Mouse (Mus musculus): ENCODE results near the gene Frmd6. TPM values are rescaled to one million over a fixed set of nuclear protein-coding genes. Genes with fewer than 3 reads are reported as not detected.
A peak's percentile ranks its signal among the peaks of the same experiment; 100 is the strongest.

Gene Frmd6
- polyA plus RNA-seq, 1 experiment, result 8.1 TPM

DNA sequence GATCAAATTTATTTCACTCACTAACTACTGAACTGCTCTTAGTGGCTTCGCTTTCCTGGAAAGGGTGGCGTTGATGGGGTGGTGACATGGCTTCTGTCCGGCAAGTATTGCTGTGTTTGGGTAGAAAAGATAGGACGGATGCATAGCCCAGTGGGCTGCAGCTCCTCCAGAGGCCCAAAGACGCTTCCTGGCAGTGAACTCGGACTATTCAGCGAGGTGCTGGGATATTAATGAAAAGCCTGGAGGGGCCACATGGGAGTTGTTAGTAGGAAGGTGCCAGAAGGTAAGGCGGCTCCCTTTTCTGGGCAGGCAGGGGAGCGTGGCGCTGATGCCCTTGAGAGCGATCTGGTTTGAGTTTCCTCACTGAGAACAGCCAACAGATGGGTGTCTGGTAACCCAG is 82.3 kb downstream of the Frmd6 start:
- Histone ChIP-seq H3K27ac (ENCODE audit: insufficient read depth, low read depth, low read length) (no peak overlapping the region), H3K4me3 (ENCODE audit: insufficient read depth, low read length) (no peak overlapping the region), H3K4me1 (ENCODE audit: control insufficient read depth, insufficient read depth, low read length) (peaks cover 6% of the 10 kb centered on the region)
- no peak for TF ChIP-seq CTCF (IDR thresholded peaks at IDR 0.05; ENCODE audit: low read depth, low read length)

DNA sequence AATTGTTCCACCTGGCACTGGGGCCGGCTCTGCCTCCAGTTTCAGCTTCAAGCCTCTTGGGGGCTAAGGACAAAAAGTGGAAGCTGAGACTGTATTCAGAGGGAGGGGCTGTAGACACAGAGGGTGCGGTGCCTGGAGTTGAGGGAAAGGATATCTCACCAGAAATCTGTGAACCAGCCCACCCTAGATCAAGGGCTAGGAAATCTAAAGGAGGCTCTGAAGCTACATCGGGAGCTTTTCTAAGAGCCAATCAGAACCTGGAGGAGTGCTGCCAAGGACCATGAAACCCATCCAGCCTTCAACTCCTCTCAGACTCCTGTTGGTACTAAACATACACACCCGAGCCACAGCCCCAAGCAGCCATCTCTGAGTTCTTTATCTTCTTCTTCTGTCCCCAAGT is 82.8 kb downstream of the Frmd6 start:
- Histone ChIP-seq H3K4me3 (ENCODE audit: insufficient read depth, low read length) (no peak overlapping the region), H3K4me1 (ENCODE audit: control insufficient read depth, insufficient read depth, low read length) (peaks cover 6% of the 10 kb centered on the region), H3K27ac (ENCODE audit: insufficient read depth, low read depth, low read length) (no peak overlapping the region)
- no peak for TF ChIP-seq CTCF (IDR thresholded peaks at IDR 0.05; ENCODE audit: low read depth, low read length)
- TF ChIP-seq POLR2A (IDR thresholded peaks at IDR 0.05; ENCODE audit: borderline replicate concordance, low read depth, low read length), result no peak

- Histone ChIP-seq H3K27ac (ENCODE audit: insufficient read depth, low read depth, low read length) (no peak overlapping the region), H3K4me3 (ENCODE audit: insufficient read depth, low read length) (no peak overlapping the region), H3K4me1 (ENCODE audit: control insufficient read depth, insufficient read depth, low read length) (peaks cover 12% of the 10 kb centered on the region)
- TF ChIP-seq POLR2A (IDR thresholded peaks at IDR 0.05; ENCODE audit: borderline replicate concordance, low read depth, low read length) (no peak), CTCF (IDR thresholded peaks at IDR 0.05; ENCODE audit: low read depth, low read length) (peak; percentile 80)
Observed at GRCm38 (mm10) chr12:70910241-70910720, 85.0 kb downstream of the Frmd6 start.

DNA sequence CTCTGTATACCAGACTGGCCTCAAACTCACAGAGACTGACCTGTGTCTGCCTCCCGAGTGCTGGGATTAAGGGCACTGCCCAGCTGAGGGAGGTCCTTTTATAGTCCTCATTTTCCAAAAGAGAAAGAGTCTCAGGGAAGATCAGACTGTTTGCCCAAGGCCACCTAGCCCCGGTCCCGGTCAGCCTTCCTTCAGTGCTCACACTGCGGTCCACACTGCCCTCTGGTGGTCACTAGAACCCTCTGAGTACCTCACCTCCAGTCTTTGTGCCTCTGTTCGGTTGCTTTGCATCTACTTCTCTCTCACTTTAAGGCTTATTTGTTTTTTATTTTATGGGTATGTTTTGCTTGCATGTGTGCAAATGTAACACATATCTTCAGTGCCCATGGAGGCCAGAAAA is 85.7 kb downstream of the Frmd6 start:
- Histone ChIP-seq H3K27ac (ENCODE audit: insufficient read depth, low read depth, low read length) (no peak overlapping the region), H3K4me3 (ENCODE audit: insufficient read depth, low read length) (no peak overlapping the region), H3K4me1 (ENCODE audit: control insufficient read depth, insufficient read depth, low read length) (peaks cover 12% of the 10 kb centered on the region)
- TF ChIP-seq POLR2A (IDR thresholded peaks at IDR 0.05; ENCODE audit: borderline replicate concordance, low read depth, low read length) (no peak), CTCF (IDR thresholded peaks at IDR 0.05; ENCODE audit: low read depth, low read length) (peak; percentile 72)

DNA sequence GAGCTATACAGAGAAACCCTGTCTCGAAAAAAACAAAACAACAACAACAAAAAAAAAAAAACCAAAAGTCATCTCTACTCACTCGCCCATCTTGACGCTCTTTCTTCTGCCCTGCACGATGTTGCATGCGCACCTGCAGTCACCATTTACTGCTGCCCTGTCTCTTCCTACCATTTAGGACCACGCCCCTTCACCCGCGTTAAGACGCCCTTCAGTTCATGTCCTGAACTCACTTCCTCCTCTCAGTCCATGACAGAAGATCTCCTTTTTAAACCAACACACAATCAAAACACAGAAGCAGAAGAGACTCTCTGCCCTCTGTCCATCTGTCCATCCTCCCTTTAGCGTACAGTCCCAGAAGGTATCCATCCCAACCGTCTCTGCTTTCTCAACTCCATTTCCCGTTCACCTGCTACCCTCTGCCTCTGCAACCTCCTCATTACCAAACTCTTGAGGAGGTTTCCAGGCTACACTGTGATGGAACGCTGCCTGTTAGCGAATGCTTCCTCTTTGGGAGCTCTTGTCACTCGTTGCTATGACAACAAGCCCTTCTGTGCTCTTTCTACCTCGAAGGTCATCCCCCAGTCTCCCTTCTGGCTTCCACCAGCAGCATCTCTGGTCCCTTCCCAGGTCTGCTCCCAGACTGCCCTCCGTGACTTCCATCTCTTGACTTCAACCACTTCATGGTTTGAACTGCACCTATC is 86.5 kb downstream of the Frmd6 start:
- H3K27ac ChIP-seq (ENCODE audit: insufficient read depth, low read depth, low read length), result no peak overlapping the region

GRCm38 (mm10) chr12:70913429-70913828 is 88.1 kb downstream of the Frmd6 start:
- no peak overlapping the region for H3K27ac ChIP-seq (ENCODE audit: insufficient read depth, low read depth, low read length)
- H3K4me1 ChIP-seq (ENCODE audit: control insufficient read depth, insufficient read depth, low read length), result peaks cover 12% of the 10 kb centered on the region
- no peak overlapping the region for H3K4me3 ChIP-seq (ENCODE audit: insufficient read depth, low read length)
- TF ChIP-seq CTCF (IDR thresholded peaks at IDR 0.05; ENCODE audit: low read depth, low read length), result peak; percentile 70
- no peak for TF ChIP-seq POLR2A (IDR thresholded peaks at IDR 0.05; ENCODE audit: borderline replicate concordance, low read depth, low read length)

More for the DNA sequence above, 86.5 kb downstream of the Frmd6 start:
- no peak overlapping the region for H3K4me3 ChIP-seq (ENCODE audit: insufficient read depth, low read length)
- H3K4me1 ChIP-seq (ENCODE audit: control insufficient read depth, insufficient read depth, low read length), result peaks cover 12% of the 10 kb centered on the region
- TF ChIP-seq POLR2A (IDR thresholded peaks at IDR 0.05; ENCODE audit: borderline replicate concordance, low read depth, low read length) (no peak), CTCF (IDR thresholded peaks at IDR 0.05; ENCODE audit: low read depth, low read length) (no peak)

GRCm38 (mm10) chr12:70914387-70914786 is 89.1 kb downstream of the Frmd6 start:
- H3K27ac ChIP-seq (ENCODE audit: insufficient read depth, low read depth, low read length), result no peak overlapping the region
- TF ChIP-seq POLR2A (IDR thresholded peaks at IDR 0.05; ENCODE audit: borderline replicate concordance, low read depth, low read length) (no peak), CTCF (IDR thresholded peaks at IDR 0.05; ENCODE audit: low read depth, low read length) (no peak)
- no peak overlapping the region for H3K4me3 ChIP-seq (ENCODE audit: insufficient read depth, low read length)
- H3K4me1 ChIP-seq (ENCODE audit: control insufficient read depth, insufficient read depth, low read length), result peaks cover 12% of the 10 kb centered on the region

- no peak overlapping the region for H3K4me3 ChIP-seq (ENCODE audit: insufficient read depth, low read length)
- TF ChIP-seq CTCF (IDR thresholded peaks at IDR 0.05; ENCODE audit: low read depth, low read length) (no peak), POLR2A (IDR thresholded peaks at IDR 0.05; ENCODE audit: borderline replicate concordance, low read depth, low read length) (no peak)
- H3K4me1 ChIP-seq (ENCODE audit: control insufficient read depth, insufficient read depth, low read length), result no peaks in the 10 kb centered on the region
- no peak overlapping the region for H3K27ac ChIP-seq (ENCODE audit: insufficient read depth, low read depth, low read length)
Observed at GRCm38 (mm10) chr12:70929781-70930180, 104.5 kb downstream of the Frmd6 start.

DNA sequence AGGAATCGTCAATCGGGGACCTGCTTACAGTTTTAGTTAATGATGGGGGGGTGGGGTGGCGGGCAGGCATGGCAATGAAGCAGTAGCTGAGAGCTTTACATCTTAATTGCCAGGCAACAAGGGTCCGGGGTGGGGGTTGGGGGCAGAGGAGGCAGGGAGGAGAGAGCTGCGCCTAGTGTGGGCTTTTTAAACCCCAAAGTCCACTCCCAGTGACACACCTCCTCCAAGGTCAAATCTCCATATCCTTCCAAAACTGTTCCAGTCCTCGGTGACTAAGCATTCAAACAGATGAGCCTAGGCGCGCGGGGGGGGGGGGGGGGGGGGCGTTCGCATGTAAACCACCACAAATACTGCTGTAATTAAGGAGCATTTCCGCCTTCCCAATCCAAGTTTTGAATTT is 111.8 kb downstream of the Frmd6 start:
- TF ChIP-seq POLR2A (IDR thresholded peaks at IDR 0.05; ENCODE audit: borderline replicate concordance, low read depth, low read length) (no peak), CTCF (IDR thresholded peaks at IDR 0.05; ENCODE audit: low read depth, low read length) (no peak)
- H3K4me3 ChIP-seq (ENCODE audit: insufficient read depth, low read length), result peak overlapping the region; percentile 89
- H3K4me1 ChIP-seq (ENCODE audit: control insufficient read depth, insufficient read depth, low read length), result peaks cover 8% of the 10 kb centered on the region
- peak overlapping the region; percentile 97 for H3K27ac ChIP-seq (ENCODE audit: insufficient read depth, low read depth, low read length)

GRCm38 (mm10) chr12:70937571-70938384 is 112.5 kb downstream of the Frmd6 start, which contains the start of gene Actr10:
Gene Actr10 (plus strand): TSS chr12:70937857.
- H3K27ac ChIP-seq (ENCODE audit: insufficient read depth, low read depth, low read length), result peak within 1 kb of the TSS; percentile 97
- TF ChIP-seq POLR2A (IDR thresholded peaks at IDR 0.05; ENCODE audit: borderline replicate concordance, low read depth, low read length) (no peak), CTCF (IDR thresholded peaks at IDR 0.05; ENCODE audit: low read depth, low read length) (no peak)
- H3K4me1 ChIP-seq (ENCODE audit: control insufficient read depth, insufficient read depth, low read length), result peaks cover 8% of the 10 kb centered on the region
- H3K4me3 ChIP-seq (ENCODE audit: insufficient read depth, low read length), result peak within 1 kb of the TSS; percentile 100

Data from bone marrow macrophage, adult 2 months (primary cell).